Mouse (Mus musculus): Measurements from ENCODE around the gene Ace3. TPM values are rescaled to one million over a fixed set of nuclear protein-coding genes. Genes with fewer than 3 reads are reported as not detected.

The Ace3 gene
- not detected in 2 replicates for polyA plus RNA-seq (2015; fragmentation: Nextera tagmentation; extraction: Ambion mirVana)

DNA sequence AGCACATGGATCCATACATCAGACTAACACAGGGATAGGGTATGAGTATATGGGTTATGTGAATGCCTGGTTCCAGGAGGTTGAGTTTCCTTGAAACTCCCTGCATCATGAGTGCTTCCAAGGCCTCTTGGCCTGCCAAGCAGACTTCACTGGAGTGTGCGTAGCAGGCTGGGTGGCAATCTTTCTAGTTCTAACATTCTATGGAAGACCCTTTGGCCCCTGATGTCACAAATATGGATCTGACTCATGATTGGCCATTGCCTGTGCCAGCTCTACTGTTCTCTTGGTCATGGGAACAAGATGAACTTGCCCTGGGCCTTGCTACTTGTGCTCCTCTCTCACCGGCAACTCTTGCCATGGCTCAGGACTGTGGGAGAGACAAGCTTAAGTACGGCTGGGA lies at the start of gene Ace3:
Gene Ace3 (plus strand): TSS at position 301 of the 400 bp plus-strand sequence.
- WGBS = 93% methylated on average over 3 of the region's 3 CpGs
- ATAC-seq (ENCODE audit: low read depth) = no peak
- Histone ChIP-seq H3K4me2 (no peak within 1 kb of the TSS), H3K9ac (no peak within 1 kb of the TSS), H3K4me1 (replicated peaks) (no peaks in the 10 kb centered on the region), H3K36me3 (no peaks in the 10 kb centered on the region), H3K27ac (replicated peaks) (no peak within 1 kb of the TSS), H3K27me3 (no peaks in the 10 kb centered on the region), H3K9me3 (no peaks in the 10 kb centered on the region), H3K4me3 (no peak within 1 kb of the TSS)

DNA sequence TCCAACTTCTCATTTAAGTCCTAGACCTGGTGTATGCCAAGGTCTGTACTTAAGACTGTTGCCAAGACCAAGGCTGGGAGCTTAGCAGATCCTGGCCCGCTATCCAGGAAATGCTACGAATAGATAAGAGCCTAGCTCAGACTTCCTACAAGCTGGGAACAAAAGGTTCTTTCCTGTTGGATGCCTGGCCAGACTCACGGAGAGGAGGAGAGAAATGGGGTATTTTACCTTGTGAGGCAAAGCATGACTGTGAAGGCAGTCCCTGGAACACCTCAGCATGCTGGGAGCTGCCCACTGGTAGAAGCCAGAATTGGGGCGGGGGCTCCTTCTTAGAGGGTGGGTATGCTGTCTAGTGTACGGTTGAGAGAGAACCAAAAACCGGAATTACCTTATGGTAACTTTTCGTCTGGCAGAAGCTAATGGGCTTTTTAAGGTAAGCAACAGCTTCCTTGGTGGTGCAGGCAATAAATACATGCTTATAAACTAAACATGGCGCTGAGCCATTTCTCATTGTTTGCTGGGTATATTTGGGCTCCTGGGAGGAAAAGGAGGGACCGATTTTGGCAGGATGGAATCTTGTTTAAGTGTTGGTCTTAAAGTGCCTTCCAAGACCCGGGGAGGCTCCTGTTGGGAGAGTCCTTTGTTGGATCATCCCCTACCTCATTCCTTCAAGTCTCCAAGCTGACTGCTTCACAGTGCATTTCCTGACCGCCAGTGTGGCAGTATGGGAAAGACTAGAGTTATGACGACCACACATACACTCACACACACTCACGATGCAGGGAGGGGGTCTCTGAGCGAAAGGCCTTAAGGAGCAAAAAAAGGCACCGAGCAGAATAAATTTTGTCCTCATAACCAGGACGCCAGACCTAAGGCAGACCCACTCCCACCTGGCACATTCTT lies 49.5 kb upstream of the Ace3 start:
- Histone ChIP-seq H3K9me3 (no peaks in the 10 kb centered on the region), H3K9ac (peak overlapping the region; percentile 77), H3K4me3 (peak overlapping the region; percentile 62), H3K27ac (replicated peaks) (no peak overlapping the region), H3K4me2 (peak overlapping the region; percentile 87), H3K27me3 (peaks cover 35% of the 10 kb centered on the region), H3K4me1 (replicated peaks) (peaks cover 25% of the 10 kb centered on the region), H3K36me3 (no peaks in the 10 kb centered on the region)
- WGBS = 81% methylated on average over 16 of the region's 16 CpGs
- ATAC-seq (ENCODE audit: low read depth) = no peak

DNA sequence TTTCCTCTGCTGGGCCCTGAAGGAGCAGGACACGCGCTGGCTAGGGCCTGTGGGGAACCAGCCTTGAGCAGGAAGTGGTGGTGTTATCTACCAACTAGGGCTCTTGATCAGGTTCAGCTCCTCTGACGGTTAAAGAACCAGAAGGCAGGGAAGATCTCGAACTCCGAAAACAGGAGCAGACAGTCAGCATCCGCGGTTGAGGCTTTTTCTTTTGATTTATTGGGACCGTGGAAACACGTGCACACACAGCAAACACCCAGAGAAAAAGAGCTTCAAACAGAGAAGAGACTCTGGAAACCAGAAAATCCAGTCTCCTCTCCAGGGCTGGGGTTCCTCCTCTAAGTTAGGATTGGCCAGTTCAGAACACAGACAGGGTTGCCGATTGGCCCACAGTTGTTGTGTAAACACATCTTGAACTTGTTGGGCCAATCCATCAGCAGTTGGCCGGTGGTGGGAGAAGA lies 47.8 kb upstream of the Ace3 start:
- no peaks in the 10 kb centered on the region for H3K9me3 ChIP-seq
- peaks cover 32% of the 10 kb centered on the region for H3K27me3 ChIP-seq
- H3K27ac ChIP-seq (replicated peaks) = no peak overlapping the region
- peaks cover 25% of the 10 kb centered on the region for H3K4me1 ChIP-seq (replicated peaks)
- H3K4me3 ChIP-seq = no peak overlapping the region
- no peak overlapping the region for H3K4me2 ChIP-seq
- no peaks in the 10 kb centered on the region for H3K36me3 ChIP-seq
- WGBS = 52% methylated on average over 11 of the region's 11 CpGs
- ATAC-seq (ENCODE audit: low read depth) = no peak
- no peak overlapping the region for H3K9ac ChIP-seq

- Histone ChIP-seq H3K4me3 (no peak overlapping the region), H3K36me3 (no peaks in the 10 kb centered on the region), H3K27ac (replicated peaks) (no peak overlapping the region), H3K27me3 (peaks cover 18% of the 10 kb centered on the region), H3K4me2 (no peak overlapping the region), H3K9ac (no peak overlapping the region), H3K9me3 (no peaks in the 10 kb centered on the region), H3K4me1 (replicated peaks) (peaks cover 18% of the 10 kb centered on the region)
- WGBS = 77% methylated on average over 2 of the region's 2 CpGs
- ATAC-seq (ENCODE audit: low read depth) = no peak
These were observed 46.2 kb upstream of the Ace3 start for GRCm38 (mm10) chr11:105948255-105948654.

DNA sequence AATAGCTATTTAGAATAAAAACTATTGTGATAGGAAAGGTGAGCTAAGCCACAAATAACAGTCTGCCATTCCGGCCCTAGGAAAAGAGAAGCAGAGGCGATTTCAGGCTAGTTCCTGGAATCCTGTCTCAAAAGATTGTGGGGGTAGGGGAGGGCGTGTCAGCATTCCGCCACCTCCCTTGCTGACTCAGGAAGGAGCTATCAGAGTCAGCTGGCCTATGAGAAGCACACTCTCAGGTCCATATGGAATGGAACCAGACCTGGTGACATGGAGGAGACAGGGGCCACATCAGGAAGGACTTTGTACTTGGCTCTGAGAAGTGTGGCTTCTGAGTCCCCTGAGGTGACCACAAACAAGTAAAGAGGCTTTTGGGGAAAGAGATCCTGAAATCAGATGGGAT lies 44.0 kb upstream of the Ace3 start:
- no peaks in the 10 kb centered on the region for H3K9me3 ChIP-seq
- no peaks in the 10 kb centered on the region for H3K4me1 ChIP-seq (replicated peaks)
- no peak overlapping the region for H3K4me3 ChIP-seq
- 0 out of 2 replicates have a peak, but pooled peaks cover 8% of the 10 kb centered on the region for H3K27me3 ChIP-seq
- H3K36me3 ChIP-seq = no peaks in the 10 kb centered on the region
- H3K9ac ChIP-seq = no peak overlapping the region
- no peak overlapping the region for H3K27ac ChIP-seq (replicated peaks)
- H3K4me2 ChIP-seq = no peak overlapping the region
- WGBS = 76% methylated on average over 4 of the region's 4 CpGs
- no peak for ATAC-seq (ENCODE audit: low read depth)

GRCm38 (mm10) chr11:105951601-105952044 lies 42.9 kb upstream of the Ace3 start:
- no peaks in the 10 kb centered on the region for H3K9me3 ChIP-seq
- no peak overlapping the region for H3K9ac ChIP-seq
- H3K27ac ChIP-seq (replicated peaks) = no peak overlapping the region
- H3K36me3 ChIP-seq = no peaks in the 10 kb centered on the region
- no peak overlapping the region for H3K4me2 ChIP-seq
- H3K27me3 ChIP-seq = no peaks in the 10 kb centered on the region
- H3K4me1 ChIP-seq (replicated peaks) = no peaks in the 10 kb centered on the region
- no peak for ATAC-seq (ENCODE audit: low read depth)
- WGBS = 45% methylated on average over 3 of the region's 3 CpGs
- no peak overlapping the region for H3K4me3 ChIP-seq

GRCm38 (mm10) chr11:105952111-105952510 lies 42.4 kb upstream of the Ace3 start:
- no peaks in the 10 kb centered on the region for H3K4me1 ChIP-seq (replicated peaks)
- H3K9me3 ChIP-seq = no peaks in the 10 kb centered on the region
- 85% methylated on average over 9 of the region's 9 CpGs for WGBS
- H3K4me2 ChIP-seq = no peak overlapping the region
- H3K4me3 ChIP-seq = no peak overlapping the region
- no peaks in the 10 kb centered on the region for H3K27me3 ChIP-seq
- H3K9ac ChIP-seq = no peak overlapping the region
- ATAC-seq (ENCODE audit: low read depth) = no peak
- no peak overlapping the region for H3K27ac ChIP-seq (replicated peaks)
- no peaks in the 10 kb centered on the region for H3K36me3 ChIP-seq

- Histone ChIP-seq H3K27me3 (no peaks in the 10 kb centered on the region), H3K4me2 (no peak within 1 kb of the TSS), H3K4me3 (no peak within 1 kb of the TSS), H3K4me1 (replicated peaks) (no peaks in the 10 kb centered on the region), H3K9me3 (no peaks in the 10 kb centered on the region), H3K27ac (replicated peaks) (no peak within 1 kb of the TSS), H3K9ac (no peak within 1 kb of the TSS), H3K36me3 (no peaks in the 10 kb centered on the region)
- no peak for ATAC-seq (ENCODE audit: low read depth)
- 86% methylated on average over 12 of the region's 12 CpGs for WGBS
These were observed 41.5 kb upstream of the Ace3 start, which contains the start of gene Cyb561 for GRCm38 (mm10) chr11:105952911-105953386. Cyb561 (minus strand) TSS chr11:105953336.

DNA sequence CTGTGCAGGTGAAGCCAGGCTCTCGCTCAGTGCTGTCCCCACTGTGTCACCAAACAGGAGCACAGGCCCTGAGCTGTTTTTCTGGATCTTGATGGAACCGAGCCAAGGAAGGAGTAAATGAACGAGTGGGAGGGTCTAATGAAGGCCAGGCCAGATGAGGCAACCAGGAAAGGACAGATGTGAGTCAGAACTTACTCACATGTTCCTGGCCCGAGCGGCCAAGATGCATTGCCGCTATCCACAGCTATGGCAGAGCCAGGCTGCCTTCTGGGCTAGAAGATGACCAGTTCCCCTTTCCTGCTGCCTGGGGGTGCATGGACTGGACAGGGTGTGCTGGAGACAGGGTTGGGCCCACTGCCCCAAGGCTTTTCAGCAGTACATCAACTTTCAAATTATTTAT lies 41.1 kb upstream of the Ace3 start:
- H3K4me1 ChIP-seq (replicated peaks) = no peaks in the 10 kb centered on the region
- no peak overlapping the region for H3K4me2 ChIP-seq
- ATAC-seq (ENCODE audit: low read depth) = no peak
- no peaks in the 10 kb centered on the region for H3K9me3 ChIP-seq
- no peak overlapping the region for H3K27ac ChIP-seq (replicated peaks)
- H3K27me3 ChIP-seq = no peaks in the 10 kb centered on the region
- no peaks in the 10 kb centered on the region for H3K36me3 ChIP-seq
- 82% methylated on average over 6 of the region's 6 CpGs for WGBS
- H3K4me3 ChIP-seq = no peak overlapping the region
- no peak overlapping the region for H3K9ac ChIP-seq

DNA sequence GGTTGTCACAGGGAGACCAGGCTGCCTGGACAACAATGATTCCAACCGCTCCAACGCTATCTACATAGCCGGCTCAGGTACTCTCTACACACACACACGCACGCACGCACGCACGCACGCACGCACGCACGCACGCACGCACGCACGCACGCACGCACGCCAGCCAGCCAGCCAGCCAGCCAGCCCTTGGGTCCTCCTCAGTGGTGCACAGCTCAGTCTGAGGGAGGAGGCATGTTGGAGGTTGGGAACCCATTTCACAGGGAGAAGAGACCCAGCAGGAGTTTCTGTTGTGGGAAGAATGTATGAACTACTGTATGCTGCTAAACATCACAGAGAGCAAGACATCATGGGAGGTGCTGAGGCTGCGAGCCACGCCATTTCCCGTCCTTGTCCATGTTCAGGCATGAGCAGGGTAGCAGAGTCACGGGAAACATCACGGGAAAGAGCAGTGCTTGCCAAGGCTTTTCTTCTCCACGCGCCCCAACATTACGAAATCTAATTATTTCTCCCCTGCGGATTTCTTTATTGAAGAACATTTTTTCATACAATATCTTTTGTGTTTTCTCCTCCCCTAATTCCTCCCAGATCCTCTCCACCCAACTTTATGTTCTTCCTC lies 38.6 kb upstream of the Ace3 start:
- no peak overlapping the region for H3K27ac ChIP-seq (replicated peaks)
- no peak overlapping the region for H3K9ac ChIP-seq
- no peaks in the 10 kb centered on the region for H3K4me1 ChIP-seq (replicated peaks)
- no peak overlapping the region for H3K4me3 ChIP-seq
- H3K27me3 ChIP-seq = no peaks in the 10 kb centered on the region
- 93% methylated on average over 28 of the region's 28 CpGs for WGBS
- no peaks in the 10 kb centered on the region for H3K36me3 ChIP-seq
- no peak for ATAC-seq (ENCODE audit: low read depth)
- H3K4me2 ChIP-seq = no peak overlapping the region
- H3K9me3 ChIP-seq = no peaks in the 10 kb centered on the region

DNA sequence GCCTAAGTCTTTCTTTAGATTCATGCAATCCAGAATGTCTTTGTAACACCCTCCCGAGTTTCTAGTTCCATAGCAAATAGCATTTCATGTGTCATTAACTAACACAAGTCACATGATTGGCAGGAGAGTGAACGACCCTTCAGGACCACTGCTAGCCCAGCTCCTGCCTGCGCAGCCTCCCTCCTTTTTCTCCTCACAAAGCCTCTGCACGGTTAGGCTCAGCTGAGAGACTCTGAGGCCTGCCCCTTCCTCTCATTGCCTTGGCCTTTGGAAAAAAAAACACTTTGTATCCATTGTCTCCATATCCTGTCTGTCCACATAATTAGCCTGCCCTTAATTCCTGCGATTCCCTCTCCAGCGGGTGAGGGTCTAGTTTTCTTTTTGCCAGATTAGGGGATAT lies 37.0 kb upstream of the Ace3 start:
- no peak overlapping the region for H3K27ac ChIP-seq (replicated peaks)
- no peaks in the 10 kb centered on the region for H3K36me3 ChIP-seq
- H3K9ac ChIP-seq = no peak overlapping the region
- H3K27me3 ChIP-seq = no peaks in the 10 kb centered on the region
- no peaks in the 10 kb centered on the region for H3K9me3 ChIP-seq
- 48% methylated on average over 6 of the region's 6 CpGs for WGBS
- no peak overlapping the region for H3K4me2 ChIP-seq
- no peak for ATAC-seq (ENCODE audit: low read depth)
- H3K4me3 ChIP-seq = no peak overlapping the region
- no peaks in the 10 kb centered on the region for H3K4me1 ChIP-seq (replicated peaks)

GRCm38 (mm10) chr11:105958566-105958965 lies 35.9 kb upstream of the Ace3 start:
- H3K4me3 ChIP-seq = no peak overlapping the region
- no peak for ATAC-seq (ENCODE audit: low read depth)
- no peak overlapping the region for H3K9ac ChIP-seq
- H3K9me3 ChIP-seq = no peaks in the 10 kb centered on the region
- no peaks in the 10 kb centered on the region for H3K4me1 ChIP-seq (replicated peaks)
- H3K27me3 ChIP-seq = no peaks in the 10 kb centered on the region
- no peak overlapping the region for H3K27ac ChIP-seq (replicated peaks)
- no peaks in the 10 kb centered on the region for H3K36me3 ChIP-seq
- no peak overlapping the region for H3K4me2 ChIP-seq
- WGBS = 47% methylated on average over 1 of the region's 1 CpGs
